Mouse (Mus musculus): ENCODE measurements around the gene Gm6526.
"Not testable (repeated sequence)": the region's sequence is repeated elsewhere in the genome, so short reads cannot be mapped to it uniquely, and the experiment has no call there.

Gene Gm6526

GRCm38 (mm10) chr14:43747566-43747965 is at the start of gene Gm6526:
Gene Gm6526 (plus strand): TSS chr14:43747866.
- POLR2A ChIA-PET, CTCF ChIA-PET: not testable (repeated sequence)

GRCm38 (mm10) chr14:43727385-43727784 is 20.3 kb upstream of the Gm6526 start, which contains the start of gene Gm16506:
Gene Gm16506 (minus strand): TSS chr14:43727485.
- CTCF ChIA-PET, POLR2A ChIA-PET: not testable (repeated sequence)

GRCm38 (mm10) chr14:43784645-43785044 is 37.0 kb downstream of the Gm6526 start, which contains the start of gene Gm8180:
Gene Gm8180 (minus strand): TSS chr14:43784745.
- CTCF ChIA-PET, POLR2A ChIA-PET: not testable (repeated sequence)

- CTCF ChIA-PET, POLR2A ChIA-PET: not testable (repeated sequence)
Observed at GRCm38 (mm10) chr14:43793811-43794210, 46.1 kb downstream of the Gm6526 start.

- POLR2A ChIA-PET, result no interaction called here
- CTCF ChIA-PET, result no interaction called here
Observed at GRCm38 (mm10) chr14:43796069-43796904, 48.6 kb downstream of the Gm6526 start.

- CTCF ChIA-PET, POLR2A ChIA-PET: not testable (repeated sequence)
Observed at GRCm38 (mm10) chr14:43796905-43797470, 49.3 kb downstream of the Gm6526 start.

GRCm38 (mm10) chr14:43804435-43804834 is 56.8 kb downstream of the Gm6526 start:
- CTCF ChIA-PET, POLR2A ChIA-PET: not testable (repeated sequence)

Measured in embryonic stem cell, embryonic (primary cell).